Mouse (Mus musculus) kidney, adult 2 months (tissue): ENCODE measurements around the gene Flvcr1. TPM values are rescaled to one million over a fixed set of nuclear protein-coding genes. Genes with fewer than 3 reads are reported as not detected.

ENCODE experiments used
- DNase-seq: peaks from one replicate; pipeline ENCODE4 v3.0.0; 2021
- H3K27ac ChIP-seq: fragments of 200-500 bp; 2 replicates; pipeline ENCODE4 v1.5.1; 2012; ENCODE audit warnings: low read depth, low read length, control low read depth, inconsistent platforms; ENCODE audit not compliant: insufficient read depth
- H3K27me3 ChIP-seq: fragments of 200-500 bp; replicated peaks from 2 replicates; pipeline ENCODE4 v1.6.1; 2012; ENCODE audit warnings: mild to moderate bottlenecking, moderate library complexity, low read length, inconsistent platforms; ENCODE audit not compliant: control insufficient read depth, insufficient read depth
- H3K36me3 ChIP-seq: fragments of 200-500 bp; 2 replicates; pipeline ENCODE4 v1.6.1; 2012; ENCODE audit warnings: mild to moderate bottlenecking, moderate library complexity, low read length, inconsistent platforms; ENCODE audit not compliant: control insufficient read depth, insufficient read depth
- H3K4me1 ChIP-seq: fragments of 200-500 bp; 2 replicates; pipeline ENCODE4 v1.6.1; 2011; ENCODE audit warnings: low read length; ENCODE audit not compliant: control insufficient read depth, insufficient read depth
- H3K4me3 ChIP-seq: fragments of 200-500 bp; 2 replicates; pipeline ENCODE4 v1.5.1; 2011; ENCODE audit warnings: mild to moderate bottlenecking, low read depth, low read length, control low read depth; ENCODE audit not compliant: insufficient read depth
- CTCF ChIP-seq: fragments of 200-500 bp; conservative IDR thresholded peaks from 2 replicates; pipeline ENCODE4 v1.5.1; 2011; ENCODE audit warnings: low read depth, mild to moderate bottlenecking, control low read depth, low read length, moderate library complexity, mixed read lengths; ENCODE audit not compliant: insufficient read depth, insufficient read length
- POLR2A ChIP-seq: fragments of 200-500 bp; IDR thresholded peaks from one replicate; pipeline ENCODE4 v1.6.1; 2011; ENCODE audit warnings: low read depth, low read length, control low read depth
- WGBS: fragments of 180-500 bp; shearing (Covaris S2); methylation state at CpG from one replicate; pipeline ENCODE4 v1.1.7; 2018; 5-methylcytosine and 5-hydroxymethylcytosine counted together
- polyA plus RNA-seq: library from polyadenylated mRNA; depleted of rRNA; stranded (reverse); fragments of >200 nt; gene quantifications from 2 replicates; pipeline ENCODE4 v1.2.3, GENCODE M21; 2012; rRNA removed

The Flvcr1 gene
- 10.8 and 16.1 TPM in 2 replicates for polyA plus RNA-seq

DNA sequence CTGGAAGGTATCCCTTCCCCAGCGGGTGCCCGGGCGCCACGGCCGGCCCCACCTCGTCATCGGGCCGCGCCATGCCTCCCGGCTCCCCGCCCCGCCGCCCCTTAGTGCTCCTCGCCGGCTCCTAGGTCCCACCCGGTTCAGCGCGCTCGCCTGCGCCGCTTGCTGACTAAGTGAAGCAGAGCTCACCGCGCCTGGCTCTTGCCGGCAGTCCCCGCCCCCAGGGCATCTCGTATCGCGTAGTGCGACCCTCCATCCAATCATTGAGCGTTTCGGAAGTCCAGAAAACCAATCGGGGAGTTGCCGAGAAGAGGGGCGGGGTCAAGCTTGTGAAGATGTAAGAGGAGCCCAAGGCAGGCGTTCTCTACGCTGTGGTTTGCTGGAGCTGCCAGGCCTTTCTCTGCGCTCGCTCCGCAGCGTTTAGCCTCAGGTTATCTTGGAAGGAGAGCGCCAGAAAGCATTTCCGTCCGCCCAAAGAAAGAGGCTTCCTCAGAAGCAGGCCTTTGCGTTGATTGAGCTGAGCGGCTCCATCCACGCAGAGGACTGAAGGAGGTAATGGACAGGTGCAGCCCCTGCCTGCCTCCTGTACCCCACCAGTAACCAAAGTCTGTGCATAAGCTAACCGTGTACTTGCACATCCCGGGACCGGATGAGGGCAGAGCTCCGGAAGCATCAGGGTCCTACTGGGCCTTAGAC, at the start of gene Flvcr1:
Gene Flvcr1, minus strand, starts transcription at position 138 of the 693 bp plus-strand sequence.
- Histone ChIP-seq H3K4me1 (peaks cover 8% of the 10 kb centered on the region; the same call in 1 of the 2 replicates), H3K36me3 (no peaks in the 10 kb centered on the region), H3K27me3 (no peaks in the 10 kb centered on the region), H3K27ac (peak within 1 kb of the TSS; percentile 50), H3K4me3 (peak within 1 kb of the TSS; percentile 54)
- peak; percentile 72 for TF ChIP-seq POLR2A
- no peak for TF ChIP-seq CTCF
- DNase-seq, result peak; percentile 99
- 2% methylated on average over 50 of the region's 50 CpGs for WGBS

DNA sequence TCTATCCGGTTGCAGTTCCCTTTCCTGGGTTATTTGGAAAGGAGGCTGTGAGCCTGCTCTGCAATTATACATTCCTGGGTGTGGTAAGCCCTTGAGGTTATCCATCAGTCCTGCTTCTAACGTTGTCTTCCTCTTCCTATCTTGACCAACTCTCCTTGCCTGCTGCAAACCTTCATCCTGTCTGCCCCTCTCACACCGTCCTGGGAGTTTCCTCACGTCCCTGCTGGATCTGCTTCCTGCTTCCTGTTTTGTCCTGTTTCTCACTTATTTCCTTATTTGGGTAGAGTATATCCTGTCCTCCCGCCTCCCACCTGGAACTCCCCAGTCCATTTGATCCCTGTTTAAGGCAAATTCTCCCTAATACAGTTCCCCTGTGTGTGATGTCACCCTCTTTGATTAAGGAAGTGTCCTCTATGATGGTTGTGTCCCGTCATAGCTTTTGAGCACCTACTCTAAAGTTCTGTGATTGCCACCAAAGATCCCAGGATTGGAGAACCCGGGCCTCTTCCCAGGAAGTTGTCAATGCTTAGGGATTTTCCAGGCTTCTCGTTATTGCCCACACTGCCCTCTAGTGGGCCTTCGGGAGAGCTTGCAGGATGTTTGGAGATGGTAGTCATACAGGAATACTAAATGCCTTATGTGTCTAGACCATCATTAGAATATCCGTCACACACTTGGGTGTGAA, 49.4 kb upstream of the Flvcr1 start:
- H3K4me1 ChIP-seq, result peaks cover 10% of the 10 kb centered on the region; the same call in 1 of the 2 replicates
- H3K36me3 ChIP-seq, result no peaks in the 10 kb centered on the region
- no peaks in the 10 kb centered on the region for H3K27me3 ChIP-seq
- H3K27ac ChIP-seq, result peak overlapping the region; percentile 95
- peak overlapping the region; percentile 29; the same call in 1 of the 2 replicates for H3K4me3 ChIP-seq
- 37% methylated on average over 10 of the region's 10 CpGs for WGBS
- peak; percentile 82 for DNase-seq
- TF ChIP-seq CTCF, result peak; percentile 86
- no peak for TF ChIP-seq POLR2A

DNA sequence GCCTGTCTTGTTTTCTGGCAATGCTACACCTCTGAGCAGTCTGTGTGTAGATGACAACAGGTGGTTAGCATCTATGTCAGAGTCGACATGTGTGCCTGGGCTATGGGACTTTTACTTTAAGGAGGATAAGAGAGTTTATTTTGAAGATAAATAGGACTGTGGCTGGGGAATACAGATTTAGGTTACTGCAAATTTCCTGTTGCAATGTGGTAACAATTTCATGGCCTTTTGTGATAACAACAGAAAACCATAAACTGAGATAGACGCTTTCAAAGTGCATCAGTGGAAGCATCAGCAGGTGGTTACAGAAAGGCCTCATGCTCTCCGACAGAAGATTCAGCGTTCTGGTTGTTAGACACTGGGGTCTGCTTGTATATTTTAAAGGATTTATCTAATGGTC, 47.5 kb upstream of the Flvcr1 start:
- Histone ChIP-seq H3K4me1 (peaks cover 10% of the 10 kb centered on the region; the same call in 1 of the 2 replicates), H3K27ac (no peak overlapping the region), H3K4me3 (no peak overlapping the region), H3K36me3 (no peaks in the 10 kb centered on the region), H3K27me3 (no peaks in the 10 kb centered on the region)
- TF ChIP-seq CTCF (no peak), POLR2A (no peak)
- WGBS, result 73% methylated on average over 4 of the region's 4 CpGs
- DNase-seq, result no peak

DNA sequence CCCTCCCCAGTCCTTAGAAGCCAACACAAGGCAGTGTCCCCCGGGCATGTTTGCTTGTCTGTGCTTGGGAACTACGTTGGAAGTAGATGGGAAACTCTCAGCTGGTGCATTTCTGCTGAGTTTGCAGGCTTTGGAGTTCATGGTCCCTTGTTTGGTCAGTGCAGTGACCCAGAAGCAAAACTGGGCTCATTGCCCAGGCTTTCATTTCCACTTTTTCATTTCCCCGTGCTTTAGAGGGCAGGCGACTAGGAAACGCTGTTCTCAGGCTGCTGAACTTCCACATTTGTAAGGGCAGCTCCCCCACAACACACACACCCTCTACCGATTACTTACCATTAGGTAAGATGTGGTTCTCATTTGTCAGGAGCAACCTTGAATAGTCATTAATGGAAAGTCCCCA, 47.0 kb upstream of the Flvcr1 start:
- DNase-seq, result peak; percentile 95
- 4% methylated on average over 6 of the region's 6 CpGs for WGBS
- no peak overlapping the region for H3K4me3 ChIP-seq
- H3K27ac ChIP-seq, result peak overlapping the region; percentile 47
- H3K36me3 ChIP-seq, result no peaks in the 10 kb centered on the region
- no peaks in the 10 kb centered on the region for H3K27me3 ChIP-seq
- H3K4me1 ChIP-seq, result peaks cover 10% of the 10 kb centered on the region; the same call in 1 of the 2 replicates
- TF ChIP-seq CTCF, result no peak
- TF ChIP-seq POLR2A, result no peak

DNA sequence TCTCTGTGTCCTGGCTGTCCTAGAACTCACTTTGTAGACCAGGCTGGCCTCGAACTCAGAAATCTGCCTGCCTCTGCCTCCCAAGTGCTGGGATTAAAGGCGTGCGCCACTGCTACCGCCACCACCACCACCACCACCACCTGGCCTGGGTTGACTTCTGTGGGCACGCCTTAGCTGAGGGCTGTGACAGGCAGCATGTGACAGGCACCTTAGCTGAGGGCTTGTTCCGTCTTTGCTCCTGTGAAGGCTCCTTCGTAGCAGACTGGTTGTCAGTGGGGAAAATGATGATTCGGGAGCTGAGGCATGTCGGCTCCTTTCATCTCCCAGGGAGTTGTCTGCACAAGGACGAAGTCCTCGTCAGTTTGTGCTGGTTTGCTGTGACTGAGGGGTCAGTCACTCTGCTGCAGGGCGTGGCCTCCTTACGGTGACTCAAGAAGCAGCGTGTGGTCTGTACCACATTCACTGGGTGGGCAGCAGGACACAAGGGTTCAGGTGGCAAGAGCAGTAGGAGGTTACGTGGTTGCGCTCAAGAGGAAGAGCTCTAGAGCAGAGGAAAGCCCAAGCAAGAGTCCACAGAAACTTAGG, 46.5 kb upstream of the Flvcr1 start:
- Histone ChIP-seq H3K4me1 (peaks cover 10% of the 10 kb centered on the region; the same call in 1 of the 2 replicates), H3K36me3 (no peaks in the 10 kb centered on the region), H3K27ac (peak overlapping the region; percentile 47), H3K27me3 (no peaks in the 10 kb centered on the region), H3K4me3 (no peak overlapping the region)
- no peak for TF ChIP-seq POLR2A
- DNase-seq, result peak; percentile 45
- 63% methylated on average over 16 of the region's 16 CpGs for WGBS

DNA sequence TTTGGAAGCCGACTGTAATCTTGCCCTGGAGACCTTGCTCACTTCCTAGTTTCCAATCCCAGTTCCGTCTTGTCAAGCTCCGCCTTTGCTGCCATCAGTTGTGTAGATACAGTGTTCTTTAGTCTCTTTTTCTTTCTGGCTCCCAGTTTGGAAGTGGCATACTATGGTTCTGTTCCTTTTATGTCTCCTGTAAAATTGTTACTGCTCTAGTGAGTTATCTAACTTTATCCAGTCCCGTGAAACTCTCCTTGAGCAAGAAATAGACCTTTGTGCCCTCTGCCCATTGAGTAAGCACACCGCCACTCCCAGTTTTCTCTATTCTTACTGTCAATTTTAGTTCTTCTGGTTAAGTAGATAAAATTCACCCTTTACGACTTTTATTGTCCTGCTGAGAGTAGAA, 45.7 kb upstream of the Flvcr1 start:
- no peaks in the 10 kb centered on the region for H3K27me3 ChIP-seq
- 69% methylated on average over 6 of the region's 6 CpGs for WGBS
- H3K4me3 ChIP-seq, result no peak overlapping the region
- H3K36me3 ChIP-seq, result no peaks in the 10 kb centered on the region
- peaks cover 10% of the 10 kb centered on the region; the same call in 1 of the 2 replicates for H3K4me1 ChIP-seq
- H3K27ac ChIP-seq, result no peak overlapping the region
- DNase-seq, result peak; percentile 33
- TF ChIP-seq POLR2A, result no peak
- no peak for TF ChIP-seq CTCF

DNA sequence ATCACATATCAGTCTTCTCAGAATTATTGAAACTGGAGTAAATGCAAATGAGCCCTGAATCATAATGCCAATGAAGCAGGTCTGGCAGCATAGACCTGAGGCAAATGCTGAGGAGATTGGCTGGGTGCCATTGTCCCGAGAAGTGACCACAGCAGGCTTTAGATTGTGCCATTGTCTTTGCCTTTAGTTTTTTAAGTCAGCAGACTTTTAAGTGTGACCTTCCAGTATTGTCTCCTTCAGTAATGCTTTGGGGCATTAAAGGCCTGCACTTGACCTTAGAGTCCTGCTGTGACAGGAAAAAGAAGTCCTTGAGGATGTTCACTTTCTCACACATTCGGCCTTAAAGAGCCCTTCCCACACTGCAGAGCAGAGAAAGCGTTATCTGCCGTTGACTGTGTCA, 44.3 kb upstream of the Flvcr1 start:
- DNase-seq, result no peak
- 89% methylated on average over 4 of the region's 4 CpGs for WGBS
- Histone ChIP-seq H3K4me1 (peaks cover 10% of the 10 kb centered on the region; the same call in 1 of the 2 replicates), H3K27me3 (no peaks in the 10 kb centered on the region), H3K27ac (no peak overlapping the region), H3K4me3 (no peak overlapping the region), H3K36me3 (no peaks in the 10 kb centered on the region)
- TF ChIP-seq CTCF (no peak), POLR2A (no peak)
